Mouse (Mus musculus) forebrain, postnatal 0 days (tissue): ENCODE results near the gene Gm11214. TPM values are rescaled to one million over a fixed set of nuclear protein-coding genes. Genes with fewer than 3 reads are reported as not detected.
A peak's percentile ranks its signal among the peaks of the same experiment; 100 is the strongest.

Experiments used
- ATAC-seq: fragments of 200-750 bp; cut with Nextera tagmentation; 2 replicates; pipeline ENCODE4 v1.8.0; 2017; ENCODE audit warnings: mild to moderate bottlenecking, moderate library complexity
- DNase-seq: peaks from one replicate; pipeline ENCODE4 v3.0.0-alpha.2; 2015
- H3K27ac ChIP-seq: fragments of 300-500 bp; sonication (generic); 2 replicates; pipeline ENCODE4 v1.5.1; 2014; ENCODE audit warnings: low read depth, mild to moderate bottlenecking, antibody characterized with exemption, low read length, moderate library complexity, mixed read lengths
- H3K27me3 ChIP-seq: fragments of 300-500 bp; sonication (generic); 2 replicates; pipeline ENCODE4 v1.6.1; 2014; ENCODE audit warnings: mild to moderate bottlenecking, low read length, mixed read lengths; ENCODE audit not compliant: insufficient read depth
- H3K36me3 ChIP-seq: fragments of 300-500 bp; sonication (generic); 2 replicates; pipeline ENCODE4 v1.6.1; 2014; ENCODE audit warnings: mild to moderate bottlenecking, moderate library complexity; ENCODE audit not compliant: insufficient read depth
- H3K4me1 ChIP-seq: fragments of 300-500 bp; sonication (generic); 2 replicates; pipeline ENCODE4 v1.6.1; 2014; ENCODE audit warnings: antibody characterized with exemption; ENCODE audit not compliant: insufficient read depth
- H3K4me2 ChIP-seq: fragments of 300-500 bp; sonication (generic); 2 replicates; pipeline ENCODE4 v1.6.1; 2014; ENCODE audit warnings: low read depth, mild to moderate bottlenecking, moderate library complexity
- H3K4me3 ChIP-seq: fragments of 300-500 bp; sonication (generic); 2 replicates; pipeline ENCODE4 v1.5.1; 2014; ENCODE audit warnings: low read depth, low read length, mixed read lengths
- H3K9ac ChIP-seq: fragments of 300-500 bp; sonication (generic); 2 replicates; pipeline ENCODE4 v1.6.1; 2014; ENCODE audit warnings: mild to moderate bottlenecking
- H3K9me3 ChIP-seq: fragments of 300-500 bp; sonication (generic); 2 replicates; pipeline ENCODE4 v1.6.1; 2016; ENCODE audit warnings: low read length
- CTCF ChIP-seq: sonication (generic); IDR thresholded peaks from 2 replicates; pipeline ENCODE4 v1.5.1; 2016; ENCODE audit warnings: antibody characterized with exemption, control low read depth, low read depth
- WGBS: fragments of 180-500 bp; shearing (Covaris S2); extraction: QIAGEN DNeasy Blood & Tissue Kit; methylation state at CpG from one replicate; pipeline ENCODE4 v1.1.7; 2014; 5-methylcytosine and 5-hydroxymethylcytosine counted together
- polyA plus RNA-seq: library from polyadenylated mRNA; unstranded; fragments of >200 nt; fragmentation: Nextera tagmentation; extraction: Ambion mirVana; gene quantifications from 2 replicates; pipeline ENCODE4 v1.2.1, GENCODE M21; 2015
- total RNA-seq: library from RNA; depleted of rRNA; stranded (reverse); fragments of >200 nt; gene quantifications from 2 replicates; pipeline ENCODE4 v1.2.3, GENCODE M21; 2014

The Gm11214 gene
- total and polyA plus RNA-seq, 2 experiments from 2014 or later = not detected

DNA sequence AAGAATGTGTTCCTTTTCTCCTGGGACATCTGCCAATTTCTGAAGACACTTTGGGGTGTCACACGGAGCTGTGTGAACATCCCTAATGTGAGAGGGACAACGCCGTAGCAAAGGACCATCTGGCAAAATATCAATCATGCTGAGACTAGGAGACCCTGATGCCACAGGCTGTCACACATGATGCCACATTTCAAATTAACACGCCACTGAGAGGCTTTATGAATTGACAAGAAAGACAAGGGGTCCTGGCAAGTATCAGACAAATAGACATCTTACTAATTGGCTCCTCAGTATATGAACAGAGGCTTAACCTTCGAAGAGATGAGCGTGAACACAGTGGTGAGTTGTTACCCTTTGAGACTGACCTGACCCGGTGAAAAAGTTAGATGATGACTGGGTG lies 2.6 kb upstream of the Gm11214 start:
- no peak overlapping the region for H3K4me3 ChIP-seq
- no peaks in the 10 kb centered on the region for H3K27me3 ChIP-seq
- H3K27ac ChIP-seq = no peak overlapping the region
- H3K9me3 ChIP-seq = no peaks in the 10 kb centered on the region
- no peaks in the 10 kb centered on the region for H3K4me1 ChIP-seq
- H3K36me3 ChIP-seq = no peaks in the 10 kb centered on the region
- WGBS = 54% methylated on average over 7 of the region's 7 CpGs
- no peak for DNase-seq
- no peak overlapping the region for H3K4me2 ChIP-seq
- no peak overlapping the region for H3K9ac ChIP-seq
- ATAC-seq = peak; percentile 58; the same call in 1 of the 2 replicates
- no peak for TF ChIP-seq CTCF

DNA sequence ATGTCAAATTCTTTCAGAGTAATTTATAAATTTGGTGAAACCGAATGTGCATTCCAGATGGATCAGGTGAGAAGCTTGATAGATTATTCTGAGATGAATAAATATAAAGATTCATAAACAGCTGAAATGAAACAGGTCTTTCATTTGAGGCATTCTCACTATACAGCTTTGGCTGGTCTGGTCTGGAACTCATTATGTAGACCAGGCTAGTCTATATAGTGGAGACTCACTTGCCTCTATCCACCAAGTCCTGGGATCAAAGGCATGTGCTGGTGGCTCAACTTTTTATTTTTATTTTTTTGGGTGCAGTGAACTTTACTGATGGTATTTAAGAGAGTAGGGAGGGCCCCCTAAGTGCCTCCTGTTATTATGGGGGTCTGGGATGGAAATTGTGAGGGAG lies 1.3 kb downstream of the Gm11214 start:
- Histone ChIP-seq H3K27me3 (no peaks in the 10 kb centered on the region), H3K4me1 (no peaks in the 10 kb centered on the region), H3K27ac (no peak overlapping the region), H3K4me2 (no peak overlapping the region), H3K9me3 (no peaks in the 10 kb centered on the region), H3K4me3 (no peak overlapping the region), H3K36me3 (no peaks in the 10 kb centered on the region), H3K9ac (no peak overlapping the region)
- TF ChIP-seq CTCF = no peak
- DNase-seq (no peak), ATAC-seq (no peak)
- 26% methylated on average over 1 of the region's 1 CpGs for WGBS

DNA sequence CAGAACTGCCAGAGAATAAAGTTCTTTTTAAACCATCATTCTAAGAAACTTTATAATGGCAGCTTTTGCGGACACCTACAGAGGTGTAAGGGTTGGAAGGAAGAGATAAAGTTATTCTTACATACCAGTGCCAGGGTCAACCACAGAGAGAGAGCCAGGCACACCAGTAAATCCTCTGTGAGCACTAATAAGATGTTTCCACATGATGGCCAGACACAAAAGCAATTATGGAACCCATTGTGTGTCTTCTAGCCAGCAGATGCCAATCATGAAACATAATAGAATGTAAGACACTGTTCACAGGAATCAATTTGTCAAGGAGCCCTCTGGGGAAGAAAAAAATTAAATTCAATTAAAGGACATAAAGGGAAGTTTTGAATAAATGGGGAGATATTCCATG lies 1.8 kb downstream of the Gm11214 start:
- no peaks in the 10 kb centered on the region for H3K27me3 ChIP-seq
- no peak for DNase-seq
- WGBS = 0% methylated on average over 1 of the region's 1 CpGs
- TF ChIP-seq CTCF = no peak
- ATAC-seq = no peak
- no peak overlapping the region for H3K4me3 ChIP-seq
- no peak overlapping the region for H3K9ac ChIP-seq
- H3K27ac ChIP-seq = no peak overlapping the region
- no peaks in the 10 kb centered on the region for H3K9me3 ChIP-seq
- H3K36me3 ChIP-seq = no peaks in the 10 kb centered on the region
- H3K4me1 ChIP-seq = no peaks in the 10 kb centered on the region
- H3K4me2 ChIP-seq = no peak overlapping the region

DNA sequence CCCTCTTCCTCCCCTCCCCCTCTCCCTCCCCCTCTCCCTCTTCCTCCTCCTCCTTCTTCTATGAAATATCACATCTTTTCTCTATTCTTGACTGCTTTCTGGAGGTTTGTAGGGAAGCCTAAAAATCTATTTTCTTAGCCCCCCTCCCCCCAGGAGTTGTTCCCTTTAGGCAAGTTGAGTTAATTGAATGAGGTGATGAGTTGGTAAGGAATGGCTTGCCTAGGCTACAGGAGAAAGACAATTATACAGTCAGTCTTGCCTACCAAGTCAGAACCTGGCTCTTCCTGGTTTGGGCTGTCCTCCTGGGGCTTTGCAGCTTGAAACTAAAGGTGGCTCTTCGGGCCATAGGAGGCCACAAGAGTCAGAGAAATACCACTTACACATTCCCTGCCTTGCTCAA lies 3.4 kb downstream of the Gm11214 start:
- Histone ChIP-seq H3K4me1 (no peaks in the 10 kb centered on the region), H3K27me3 (no peaks in the 10 kb centered on the region), H3K36me3 (no peaks in the 10 kb centered on the region), H3K4me2 (no peak overlapping the region), H3K27ac (no peak overlapping the region), H3K9ac (no peak overlapping the region), H3K4me3 (no peak overlapping the region), H3K9me3 (no peaks in the 10 kb centered on the region)
- ATAC-seq (no peak), DNase-seq (no peak)
- no peak for TF ChIP-seq CTCF
- WGBS = 96% methylated on average over 1 of the region's 1 CpGs

DNA sequence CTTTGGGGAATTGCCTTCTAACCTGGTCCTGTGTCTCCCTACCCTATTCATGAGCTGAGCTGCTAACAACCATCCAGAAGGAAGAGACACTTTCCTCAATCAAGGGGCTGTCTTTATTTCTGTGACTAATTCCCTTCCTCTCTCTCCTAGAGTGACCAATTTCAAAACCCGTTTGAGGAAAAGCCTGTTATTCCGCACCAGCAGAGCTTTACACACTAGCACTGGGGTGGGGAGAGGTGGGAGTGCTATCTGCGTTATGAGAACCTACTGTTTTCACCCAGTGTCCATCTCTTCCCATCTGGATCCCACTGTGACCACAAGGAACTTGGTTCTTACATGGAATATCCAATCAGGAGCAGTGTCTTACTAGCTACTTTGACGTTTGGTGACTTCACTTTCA lies 4.1 kb downstream of the Gm11214 start:
- no peaks in the 10 kb centered on the region for H3K4me1 ChIP-seq
- no peak overlapping the region for H3K27ac ChIP-seq
- no peaks in the 10 kb centered on the region for H3K36me3 ChIP-seq
- H3K27me3 ChIP-seq = no peaks in the 10 kb centered on the region
- TF ChIP-seq CTCF = no peak
- DNase-seq = no peak
- H3K4me2 ChIP-seq = no peak overlapping the region
- H3K9me3 ChIP-seq = no peaks in the 10 kb centered on the region
- ATAC-seq = no peak
- no peak overlapping the region for H3K9ac ChIP-seq
- WGBS = 6% methylated on average over 4 of the region's 4 CpGs
- H3K4me3 ChIP-seq = no peak overlapping the region

DNA sequence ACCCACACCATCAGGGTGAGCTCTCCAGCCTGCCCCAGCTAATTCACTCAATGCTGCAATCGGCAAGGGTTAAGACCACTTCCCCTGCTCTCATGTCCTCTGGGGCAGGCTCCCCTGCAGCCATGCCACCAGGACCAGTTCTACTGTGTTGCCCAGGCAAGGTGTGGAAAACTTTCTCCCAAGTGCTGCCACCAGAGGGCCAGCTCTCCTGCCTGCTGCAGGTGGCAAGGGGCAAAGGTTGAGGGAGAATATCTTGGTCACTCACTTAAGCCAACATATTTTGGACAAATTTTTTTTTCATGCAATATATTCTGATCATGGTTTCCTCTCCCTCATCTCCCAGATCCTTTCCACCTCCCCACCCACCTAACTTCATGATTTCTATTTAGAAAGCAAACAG lies 8.8 kb downstream of the Gm11214 start:
- Histone ChIP-seq H3K27me3 (no peaks in the 10 kb centered on the region), H3K9ac (no peak overlapping the region), H3K4me1 (no peaks in the 10 kb centered on the region), H3K4me3 (no peak overlapping the region), H3K4me2 (no peak overlapping the region), H3K9me3 (no peaks in the 10 kb centered on the region), H3K27ac (no peak overlapping the region), H3K36me3 (no peaks in the 10 kb centered on the region)
- DNase-seq (no peak), ATAC-seq (no peak)
- 76% methylated on average over 1 of the region's 1 CpGs for WGBS
- TF ChIP-seq CTCF = no peak; the same call in 1 of the 2 replicates

DNA sequence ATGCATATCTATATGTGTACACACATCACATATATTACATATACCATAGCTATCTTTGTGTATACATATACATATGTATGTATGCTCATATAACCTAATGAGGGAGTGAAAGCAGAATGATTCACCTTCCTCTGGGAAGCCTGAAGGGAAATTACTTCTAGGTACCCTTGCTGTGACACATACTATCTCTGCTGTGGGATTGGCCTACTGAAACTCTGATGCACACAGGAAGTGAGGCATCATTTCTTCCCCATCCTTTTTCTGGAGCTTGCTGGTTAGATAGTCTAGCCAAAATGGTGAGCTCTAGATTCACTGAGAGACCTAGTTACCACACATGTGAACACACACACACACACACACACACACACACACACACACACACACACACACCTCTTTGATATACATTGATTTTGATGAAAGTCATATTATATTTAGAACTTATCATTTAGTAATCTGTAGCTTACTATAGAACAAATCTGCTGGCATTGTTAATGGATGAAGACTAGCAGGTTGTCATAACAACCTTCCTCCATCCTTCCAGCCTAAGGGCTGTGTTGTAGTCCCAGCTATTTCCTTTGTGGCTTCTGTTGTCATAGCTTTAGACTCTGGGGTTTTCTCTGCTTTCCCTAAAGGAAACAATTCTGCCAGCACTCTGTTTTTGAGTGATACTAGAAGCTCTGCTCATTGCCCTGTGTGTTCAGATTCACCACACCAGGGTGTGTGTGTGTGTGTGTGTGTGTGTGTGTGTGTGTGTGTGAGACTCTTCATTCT lies 19.0 kb downstream of the Gm11214 start:
- Histone ChIP-seq H3K4me3 (no peak overlapping the region), H3K4me1 (no peaks in the 10 kb centered on the region)
- peak; percentile 47; the same call in 1 of the 2 replicates for ATAC-seq

More for the DNA sequence above, 19.0 kb downstream of the Gm11214 start:
- TF ChIP-seq CTCF = no peak
- Histone ChIP-seq H3K9ac (no peak overlapping the region), H3K4me2 (no peak overlapping the region), H3K27me3 (no peaks in the 10 kb centered on the region), H3K36me3 (no peaks in the 10 kb centered on the region), H3K27ac (no peak overlapping the region), H3K9me3 (no peaks in the 10 kb centered on the region)
- DNase-seq = no peak
